Mouse (Mus musculus) hindbrain, embryonic 10.5 days (tissue): ENCODE measurements around the gene Tspan32. TPM values are rescaled to one million over a fixed set of nuclear protein-coding genes. Genes with fewer than 3 reads are reported as not detected.
A peak's percentile ranks its signal among the peaks of the same experiment; 100 is the strongest.

Source experiments
- DNase-seq: peaks from one replicate; pipeline ENCODE4 v3.0.0-alpha.2; 2017; ENCODE audit warnings: low spot score
- H3K27ac ChIP-seq: fragments of 300-500 bp; sonication (generic); 2 replicates; pipeline ENCODE4 v1.5.1; 2016; ENCODE audit warnings: mild to moderate bottlenecking, moderate library complexity
- H3K27me3 ChIP-seq: fragments of 300-500 bp; sonication (generic); 2 replicates; pipeline ENCODE4 v1.6.1; 2016; ENCODE audit warnings: mild to moderate bottlenecking; ENCODE audit not compliant: poor library complexity, insufficient read depth, severe bottlenecking
- H3K36me3 ChIP-seq: fragments of 300-500 bp; sonication (generic); 2 replicates; pipeline ENCODE4 v1.6.1; 2016; ENCODE audit warnings: mild to moderate bottlenecking, moderate library complexity
- H3K4me1 ChIP-seq: fragments of 300-500 bp; sonication (generic); replicated peaks from 2 replicates; pipeline ENCODE4 v1.6.1; 2016; ENCODE audit warnings: mild to moderate bottlenecking
- H3K4me3 ChIP-seq: fragments of 300-500 bp; sonication (generic); 2 replicates; pipeline ENCODE4 v1.5.1; 2016; ENCODE audit warnings: mild to moderate bottlenecking, moderate library complexity
- H3K9me3 ChIP-seq: fragments of 300-500 bp; sonication (generic); 2 replicates; pipeline ENCODE4 v1.6.1; 2016; ENCODE audit warnings: mild to moderate bottlenecking, moderate library complexity
- WGBS: fragments of 180-500 bp; shearing (Covaris S2); methylation state at CpG from one replicate; pipeline ENCODE4 v1.1.7; 2016; 5-methylcytosine and 5-hydroxymethylcytosine counted together
- polyA plus RNA-seq: library from polyadenylated mRNA; unstranded; fragments of >200 nt; fragmentation: Nextera tagmentation; extraction: Ambion mirVana; gene quantifications from 2 replicates; pipeline ENCODE4 v1.2.1, GENCODE M21; 2016

Tspan32 gene
- polyA plus RNA-seq, 1 experiment from 2014 or later = 5.2 TPM

GRCm38 (mm10) chr7:143068882-143069591 is 64.2 kb downstream of the Tspan32 start, which contains the start of gene Tssc4:
Tssc4 (plus strand) TSS chr7:143069249.
- under 1% methylated on average over 51 of the region's 51 CpGs for WGBS
- H3K36me3 ChIP-seq = peaks cover 57% of the 10 kb centered on the region
- H3K4me3 ChIP-seq = peak within 1 kb of the TSS; percentile 94
- peaks cover 38% of the 10 kb centered on the region for H3K4me1 ChIP-seq
- no peaks in the 10 kb centered on the region for H3K27me3 ChIP-seq
- H3K9me3 ChIP-seq = no peaks in the 10 kb centered on the region
- DNase-seq = peak; percentile 99
- peak within 1 kb of the TSS; percentile 94 for H3K27ac ChIP-seq

Other genes with a start within 250 kb of the Tspan32 start
- gene Th, start 73.9 kb upstream of the Tspan32 start, polyA plus RNA-seq = 8.8 and 14.4 TPM in 2 replicates
- 0.46 and 0.78 TPM in 2 replicates for gene Ascl2, start 35.8 kb upstream of the Tspan32 start, polyA plus RNA-seq
- 238 and 265 TPM in 2 replicates for gene Cd81, start 47.7 kb downstream of the Tspan32 start, polyA plus RNA-seq
- 130 and 134 TPM in 2 replicates for gene Tssc4, start 64.2 kb downstream of the Tspan32 start, polyA plus RNA-seq
- gene Trpm5, start 89.6 kb downstream of the Tspan32 start, polyA plus RNA-seq = 0.55 and 0.71 TPM in 2 replicates
- gene Kcnq1, start 101.3 kb downstream of the Tspan32 start, polyA plus RNA-seq = 0.98 and 2.3 TPM in 2 replicates